Comparison of ENCODE assay signal across 13 mouse cellular contexts in genomic region chr6:33870468-33871142, GRCm38 (mm10).
DNase-seq lines count a peak whose midpoint lies in the region; ATAC-seq and TF ChIP-seq lines count a peak whose summit lies in the region.
"Had no signal": no experiment of that assay in that cellular context is flagged by ENCODE, and none has a peak within 500 bp of the region (broad histone marks: within the 10 kb centered on the region; RNA-seq: fewer than 3 reads in every experiment).

No protein-coding gene starts in this region.

- H3K36me3 ChIP-seq in heart, embryonic 13.5 days, result no peaks in the 10 kb centered on the region
- no peaks in the 10 kb centered on the region for H3K36me3 ChIP-seq in hindbrain, embryonic 15.5 days
- H3K36me3 ChIP-seq in limb, embryonic 10.5 days, result no peaks in the 10 kb centered on the region
- no peaks in the 10 kb centered on the region for H3K36me3 ChIP-seq in intestine, postnatal 0 days (ENCODE audit: control insufficient read depth, insufficient read depth)
- H3K36me3 ChIP-seq: liver, embryonic 13.5 days had no signal

- H3K9ac ChIP-seq in heart, embryonic 13.5 days, result peak overlapping the region; percentile 33
- H3K9ac ChIP-seq in hindbrain, embryonic 15.5 days, result no peak overlapping the region
- no peak overlapping the region for H3K9ac ChIP-seq in intestine, postnatal 0 days (ENCODE audit: low read depth, low read length)
- H3K9ac ChIP-seq: liver, embryonic 13.5 days had no signal

- no peaks in the 10 kb centered on the region for H3K9me3 ChIP-seq in heart, embryonic 13.5 days
- no peaks in the 10 kb centered on the region for H3K9me3 ChIP-seq in hindbrain, embryonic 15.5 days
- no peaks in the 10 kb centered on the region for H3K9me3 ChIP-seq in limb, embryonic 10.5 days (replicated peaks)
- H3K9me3 ChIP-seq in intestine, postnatal 0 days (ENCODE audit: control insufficient read depth), result no peaks in the 10 kb centered on the region
- H3K9me3 ChIP-seq: liver, embryonic 13.5 days had no signal

- peak overlapping the region; percentile 46 for H3K4me2 ChIP-seq in heart, embryonic 13.5 days
- H3K4me2 ChIP-seq in hindbrain, embryonic 15.5 days, result peak overlapping the region; percentile 5; the same call in 1 of the 2 replicates
- no peak overlapping the region for H3K4me2 ChIP-seq in intestine, postnatal 0 days (replicated peaks; ENCODE audit: low read depth)
- H3K4me2 ChIP-seq: liver, embryonic 13.5 days had no signal

- peaks cover 68% of the 10 kb centered on the region for H3K4me1 ChIP-seq in heart, embryonic 13.5 days
- H3K4me1 ChIP-seq in hindbrain, embryonic 15.5 days (replicated peaks), result peaks cover 28% of the 10 kb centered on the region
- peaks cover 8% of the 10 kb centered on the region for H3K4me1 ChIP-seq in limb, embryonic 10.5 days
- H3K4me1 ChIP-seq in intestine, postnatal 0 days (replicated peaks; ENCODE audit: control insufficient read depth, insufficient read depth, low read length), result no peaks in the 10 kb centered on the region
- H3K4me1 ChIP-seq: liver, embryonic 13.5 days had no signal

- 36% methylated on average over 9 of the region's 9 CpGs for WGBS in heart, embryonic 13.5 days
- 36% methylated on average over 9 of the region's 9 CpGs for WGBS in hindbrain, embryonic 15.5 days
- 71% methylated on average over 9 of the region's 9 CpGs for WGBS in limb, embryonic 10.5 days
- WGBS in intestine, postnatal 0 days, result 77% methylated on average over 9 of the region's 9 CpGs

- TF ChIP-seq CTCF in intestine, postnatal 0 days (IDR thresholded peaks at IDR 0.05; ENCODE audit: low read depth), result no peak

- no peaks in the 10 kb centered on the region for H3K27me3 ChIP-seq in heart, embryonic 13.5 days (replicated peaks)
- no peaks in the 10 kb centered on the region for H3K27me3 ChIP-seq in hindbrain, embryonic 15.5 days
- H3K27me3 ChIP-seq in limb, embryonic 10.5 days (ENCODE audit: low read depth, poor library complexity, severe bottlenecking), result no peaks in the 10 kb centered on the region
- no peaks in the 10 kb centered on the region for H3K27me3 ChIP-seq in intestine, postnatal 0 days (replicated peaks; ENCODE audit: control insufficient read depth, insufficient read depth, low read length)
- H3K27me3 ChIP-seq: liver, embryonic 13.5 days had no signal

- H3K27ac ChIP-seq in heart, embryonic 13.5 days (replicated peaks), result peak overlapping the region; percentile 81
- peak overlapping the region; percentile 48 for H3K27ac ChIP-seq in hindbrain, embryonic 15.5 days (replicated peaks)
- no peak overlapping the region for H3K27ac ChIP-seq in limb, embryonic 10.5 days
- H3K27ac ChIP-seq in intestine, postnatal 0 days (ENCODE audit: low read depth, low read length), result no peak overlapping the region
- H3K27ac ChIP-seq: kidney, postnatal 0 days; liver, embryonic 13.5 days; macrophage had no signal

- no peak overlapping the region for H3K4me3 ChIP-seq in heart, embryonic 13.5 days
- H3K4me3 ChIP-seq in hindbrain, embryonic 15.5 days, result no peak overlapping the region
- no peak overlapping the region for H3K4me3 ChIP-seq in limb, embryonic 10.5 days
- H3K4me3 ChIP-seq in intestine, postnatal 0 days (ENCODE audit: low read depth, low read length), result no peak overlapping the region
- H3K4me3 ChIP-seq: liver, embryonic 13.5 days had no signal

- no peak for DNase-seq in heart, adult 9 months (ENCODE audit: low spot score in 2 of 2)
- DNase-seq in ES-CJ7 (ENCODE audit: low read depth, low spot score) (peak; percentile 71), ZHBTc4 (ENCODE audit: low read depth, low spot score) (peak; percentile 83)
- DNase-seq in limb, embryonic 10.5 days (ENCODE audit: low spot score), result no peak
- no peak for DNase-seq in cerebellum, postnatal 4 days (ENCODE audit: low spot score in 2 of 2)
- DNase-seq: heart, adult 18-20 months; liver, embryonic 13.5 days; thymus, postnatal 36 days had no signal

- ATAC-seq in heart, embryonic 13.5 days (ENCODE audit: extremely low read depth, insufficient number of reproducible peaks, low FRiP score, low TSS enrichment), result no peak
- 0 out of 2 replicates have a peak, but pooled peaks have one; percentile 45 for ATAC-seq in hindbrain, embryonic 15.5 days (ENCODE audit: low FRiP score, low read depth)
- ATAC-seq in intestine, postnatal 0 days, result no peak

Comparison
In these comparisons a context has a peak if more than half of its experiments do, and no peak if none do; other contexts are left out.
1. H3K27ac ChIP-seq: peak in heart, embryonic 13.5 days (single experiment) and hindbrain, embryonic 15.5 days (single experiment); none in limb, embryonic 10.5 days (single experiment) and intestine, postnatal 0 days (single experiment).
2. DNase-seq: peak in ES-CJ7 (single experiment) and ZHBTc4 (single experiment); none in heart, adult 9 months (0 of 2), limb, embryonic 10.5 days (single experiment) and cerebellum, postnatal 4 days (0 of 2).